Mouse (Mus musculus) left cerebral cortex, postnatal 4 days (tissue): ENCODE measurements around the gene Rps6ka5. TPM values are rescaled to one million over a fixed set of nuclear protein-coding genes. Genes with fewer than 3 reads are reported as not detected.

Source experiments
- DNase-seq: peaks from one replicate; pipeline ENCODE4 v3.0.0-alpha.2; 2022
- intact Hi-C: fragments of 180-260 bp; cut with DNase I; formaldehyde crosslinking; loops from one replicate; pipeline ENCODE4 v1.15.1; 2025
- total RNA-seq, 2 experiments: library from RNA; stranded (reverse); gene quantifications; 2 replicates each; pipeline ENCODE4 v1.2.3; 2021

Gene Rps6ka5
- total RNA-seq: 10 to 100 TPM; 29.9 to 32.4 TPM

GRCm38 (mm10) chr12:100726651-100727050, at the start of gene Rps6ka5:
TSS of gene Rps6ka5 (minus strand) at chr12:100726983.
- intact Hi-C loops: no loop called here
- DNase-seq: no peak

- intact Hi-C loops: no loop called here
- no peak for DNase-seq
Observed at GRCm38 (mm10) chr12:100775911-100776581, 49.3 kb upstream of the Rps6ka5 start.

- intact Hi-C loops: no loop called here
- DNase-seq: no peak
Observed at GRCm38 (mm10) chr12:100775291-100775690, 48.5 kb upstream of the Rps6ka5 start.

- no peak for DNase-seq
- intact Hi-C loops: no loop called here
Observed at GRCm38 (mm10) chr12:100774756-100775155, 48.0 kb upstream of the Rps6ka5 start.

GRCm38 (mm10) chr12:100772230-100772984, 45.6 kb upstream of the Rps6ka5 start:
- intact Hi-C loops: no loop called here
- peak; percentile 72 for DNase-seq

- DNase-seq: no peak
- intact Hi-C loops: no loop called here
Observed at GRCm38 (mm10) chr12:100770765-100771164, 44.0 kb upstream of the Rps6ka5 start.

GRCm38 (mm10) chr12:100769871-100770270, 43.1 kb upstream of the Rps6ka5 start:
- intact Hi-C loops: no loop called here
- no peak for DNase-seq

- intact Hi-C loops: no loop called here
- no peak for DNase-seq
Observed at GRCm38 (mm10) chr12:100764329-100765018, 37.7 kb upstream of the Rps6ka5 start.

GRCm38 (mm10) chr12:100762663-100763425, 36.1 kb upstream of the Rps6ka5 start:
- intact Hi-C loops: no loop called here
- DNase-seq: no peak

GRCm38 (mm10) chr12:100757427-100757826, 30.6 kb upstream of the Rps6ka5 start:
- DNase-seq: no peak
- intact Hi-C loops: no loop called here

GRCm38 (mm10) chr12:100753716-100754115, 26.9 kb upstream of the Rps6ka5 start:
- intact Hi-C loops: no loop called here
- peak; percentile 31 for DNase-seq

GRCm38 (mm10) chr12:100752977-100753376, 26.2 kb upstream of the Rps6ka5 start:
- DNase-seq: no peak
- intact Hi-C loops: no loop called here

GRCm38 (mm10) chr12:100742468-100742867, 15.7 kb upstream of the Rps6ka5 start:
- intact Hi-C loops: no loop called here
- no peak for DNase-seq

GRCm38 (mm10) chr12:100740313-100740712, 13.5 kb upstream of the Rps6ka5 start:
- no peak for DNase-seq
- intact Hi-C loops: no loop called here

- no peak for DNase-seq
- intact Hi-C loops: no loop called here
Observed at GRCm38 (mm10) chr12:100739011-100739570, 12.3 kb upstream of the Rps6ka5 start.

GRCm38 (mm10) chr12:100738498-100738897, 11.7 kb upstream of the Rps6ka5 start:
- intact Hi-C loops: no loop called here
- no peak for DNase-seq

GRCm38 (mm10) chr12:100735581-100735980, 8.8 kb upstream of the Rps6ka5 start:
- intact Hi-C loops: no loop called here

GRCm38 (mm10) chr12:100735156-100735555, 8.4 kb upstream of the Rps6ka5 start:
- DNase-seq: no peak
- intact Hi-C loops: no loop called here

More at GRCm38 (mm10) chr12:100735581-100735980, 8.8 kb upstream of the Rps6ka5 start:
- no peak for DNase-seq

- intact Hi-C loops: no loop called here
- DNase-seq: no peak
Observed at GRCm38 (mm10) chr12:100728646-100729485, 2.1 kb upstream of the Rps6ka5 start.

- intact Hi-C loops: no loop called here
- no peak for DNase-seq
Observed at GRCm38 (mm10) chr12:100727891-100728290, 1.1 kb upstream of the Rps6ka5 start.
